Comparison of ENCODE assay signal across 12 mouse cellular contexts in genomic region chr4:118270706-118271105, GRCm38 (mm10). TPM values are rescaled to one million over a fixed set of nuclear protein-coding genes. Genes with fewer than 3 reads are reported as not detected.
DNase-seq lines count a peak whose midpoint lies in the region; ATAC-seq and TF ChIP-seq lines count a peak whose summit lies in the region.
"Had no signal": no experiment of that assay in that cellular context is flagged by ENCODE, and none has a peak within 500 bp of the region (broad histone marks: within the 10 kb centered on the region; RNA-seq: fewer than 3 reads in every experiment).

No protein-coding gene starts in this region.

- H3K9ac ChIP-seq in heart, embryonic 16.5 days (ENCODE audit: low read length): no peak overlapping the region
- no peak overlapping the region for H3K9ac ChIP-seq in heart, embryonic 11.5 days (ENCODE audit: low read depth, low read length)
- H3K9ac ChIP-seq in lung, embryonic 15.5 days: no peak overlapping the region
- no peak overlapping the region for H3K9ac ChIP-seq in MEL (ENCODE audit: control insufficient read depth, low read depth, low read length, poor library complexity, severe bottlenecking)
- no peak overlapping the region for H3K9ac ChIP-seq in hindbrain, embryonic 16.5 days (ENCODE audit: low read depth, low read length)
- H3K9ac ChIP-seq: neural tube, embryonic 12.5 days had no signal

- peaks cover 5% of the 10 kb centered on the region; the same call in 1 of the 2 replicates for H3K9me3 ChIP-seq in heart, embryonic 16.5 days (replicated peaks; ENCODE audit: control insufficient read depth, low read length)
- no peaks in the 10 kb centered on the region for H3K9me3 ChIP-seq in heart, embryonic 11.5 days (replicated peaks; ENCODE audit: control insufficient read depth, low read length)
- no peaks in the 10 kb centered on the region for H3K9me3 ChIP-seq in lung, embryonic 15.5 days
- H3K9me3 ChIP-seq in MEL (replicated peaks; ENCODE audit: insufficient read depth, low read length): no peaks in the 10 kb centered on the region
- no peaks in the 10 kb centered on the region for H3K9me3 ChIP-seq in hindbrain, embryonic 16.5 days (ENCODE audit: control insufficient read depth, low read length)
- H3K9me3 ChIP-seq: neural tube, embryonic 12.5 days had no signal

- TF ChIP-seq RAD21 in MEL (IDR thresholded peaks at IDR 0.05; ENCODE audit: low read depth, low read length): no peak

- no peak for TF ChIP-seq POLR2A in MEL (IDR thresholded peaks at IDR 0.05; ENCODE audit: control insufficient read depth in 1 of 2, insufficient read depth in 1 of 2, low read depth in 1 of 2, low read length in 2 of 2, poor library complexity in 1 of 2)

- no peaks in the 10 kb centered on the region for H3K79me2 ChIP-seq in MEL (ENCODE audit: control insufficient read depth, insufficient read depth, low read length, poor library complexity)

- H3K4me1 ChIP-seq in heart, embryonic 16.5 days (ENCODE audit: control insufficient read depth, insufficient read depth, low read length): peaks cover 57% of the 10 kb centered on the region
- H3K4me1 ChIP-seq in heart, embryonic 11.5 days (ENCODE audit: control insufficient read depth, insufficient read depth, low read length): peaks cover 44% of the 10 kb centered on the region
- H3K4me1 ChIP-seq in lung, embryonic 15.5 days: peaks cover 75% of the 10 kb centered on the region
- no peaks in the 10 kb centered on the region for H3K4me1 ChIP-seq in MEL (ENCODE audit: control insufficient read depth in 1 of 2, insufficient read depth in 2 of 2, low read length in 2 of 2)
- H3K4me1 ChIP-seq in hindbrain, embryonic 16.5 days (ENCODE audit: control insufficient read depth, insufficient read depth, low read depth, low read length): peaks cover 34% of the 10 kb centered on the region

- no peak overlapping the region for H3K4me2 ChIP-seq in heart, embryonic 16.5 days (ENCODE audit: low read depth, low read length)
- no peak overlapping the region for H3K4me2 ChIP-seq in heart, embryonic 11.5 days
- H3K4me2 ChIP-seq in lung, embryonic 15.5 days: no peak overlapping the region
- no peak overlapping the region for H3K4me2 ChIP-seq in hindbrain, embryonic 16.5 days (ENCODE audit: low read length)
- H3K4me2 ChIP-seq: neural tube, embryonic 12.5 days had no signal

- 95% methylated on average over 3 of the region's 3 CpGs for WGBS in heart, embryonic 16.5 days
- 90% methylated on average over 3 of the region's 3 CpGs for WGBS in heart, embryonic 11.5 days (ENCODE audit: insufficient replicate concordance)
- 87% methylated on average over 3 of the region's 3 CpGs for WGBS in lung, embryonic 15.5 days
- WGBS in hindbrain, embryonic 16.5 days: 98% methylated on average over 3 of the region's 3 CpGs

- no peak for ATAC-seq in heart, embryonic 16.5 days (replicated peaks; ENCODE audit: extremely low read depth, insufficient read depth, low FRiP score)
- no peak for ATAC-seq in heart, embryonic 11.5 days (replicated peaks; ENCODE audit: insufficient number of reproducible peaks, low FRiP score, low TSS enrichment)
- ATAC-seq in lung, embryonic 15.5 days (ENCODE audit: borderline replicate concordance, extremely low read depth, low FRiP score, low TSS enrichment): no peak
- no peak for ATAC-seq in hindbrain, embryonic 16.5 days

- peaks cover 9% of the 10 kb centered on the region; the same call in 1 of the 2 replicates for H3K36me3 ChIP-seq in heart, embryonic 16.5 days (ENCODE audit: control insufficient read depth, insufficient read depth)
- H3K36me3 ChIP-seq in heart, embryonic 11.5 days (ENCODE audit: control insufficient read depth, insufficient read depth, low read length): peaks cover 3% of the 10 kb centered on the region; the same call in 1 of the 2 replicates
- peaks cover 30% of the 10 kb centered on the region for H3K36me3 ChIP-seq in lung, embryonic 15.5 days
- no peaks in the 10 kb centered on the region for H3K36me3 ChIP-seq in MEL (ENCODE audit: control insufficient read depth in 1 of 2, insufficient read depth in 2 of 2, low read length in 2 of 2)
- H3K36me3 ChIP-seq in hindbrain, embryonic 16.5 days (ENCODE audit: control insufficient read depth, insufficient read depth, low read length): peaks cover 13% of the 10 kb centered on the region

- no peak overlapping the region for H3K4me3 ChIP-seq in heart, embryonic 16.5 days (ENCODE audit: low read length)
- H3K4me3 ChIP-seq in heart, embryonic 11.5 days (ENCODE audit: low read depth, low read length): no peak overlapping the region
- no peak overlapping the region for H3K4me3 ChIP-seq in lung, embryonic 15.5 days
- H3K4me3 ChIP-seq in MEL (ENCODE audit: control insufficient read depth in 1 of 2, insufficient read depth in 1 of 2, low read depth in 2 of 2, low read length in 2 of 2): no peak overlapping the region
- H3K4me3 ChIP-seq in hindbrain, embryonic 16.5 days (ENCODE audit: low read length): no peak overlapping the region
- H3K4me3 ChIP-seq: neural tube, embryonic 12.5 days had no signal

- no peak for DNase-seq in lung, adult 18-20 months
- peak; percentile 23 for DNase-seq in MEL (ENCODE audit: low read depth, low spot score)
- peak; percentile 34 for DNase-seq in lung, postnatal 36 days
- no peak for DNase-seq in cerebellum, adult 11-12 months
- DNase-seq: adrenal gland, postnatal 25 days; cerebellum, adult 9-11 months; thymus, postnatal 4 days had no signal

- no peak for TF ChIP-seq EP300 in MEL (IDR thresholded peaks at IDR 0.05; ENCODE audit: low read depth in 1 of 2, low read length in 2 of 2)

- no peaks in the 10 kb centered on the region for H3K27me3 ChIP-seq in heart, embryonic 16.5 days (ENCODE audit: control insufficient read depth, insufficient read depth, low read length)
- no peaks in the 10 kb centered on the region for H3K27me3 ChIP-seq in heart, embryonic 11.5 days (ENCODE audit: control insufficient read depth, insufficient read depth, low read length)
- H3K27me3 ChIP-seq in lung, embryonic 15.5 days: no peaks in the 10 kb centered on the region
- peaks cover 0 to 4% of the 10 kb centered on the region in 2 experiments; a peak in 1 of 4 replicates for H3K27me3 ChIP-seq in MEL (ENCODE audit: control insufficient read depth in 1 of 2, insufficient read depth in 2 of 2, low read length in 2 of 2)
- no peaks in the 10 kb centered on the region for H3K27me3 ChIP-seq in hindbrain, embryonic 16.5 days (replicated peaks; ENCODE audit: control insufficient read depth, insufficient read depth, low read length)
- H3K27me3 ChIP-seq: neural tube, embryonic 12.5 days had no signal

- H3K27ac ChIP-seq in heart, embryonic 16.5 days (ENCODE audit: low read length): peak overlapping the region; percentile 84
- no peak overlapping the region for H3K27ac ChIP-seq in heart, embryonic 11.5 days (ENCODE audit: low read depth, low read length)
- peak overlapping the region; percentile 96 for H3K27ac ChIP-seq in lung, embryonic 15.5 days
- no peak overlapping the region for H3K27ac ChIP-seq in MEL (ENCODE audit: control insufficient read depth, low read depth, low read length)
- no peak overlapping the region; the same call in 1 of the 2 replicates for H3K27ac ChIP-seq in hindbrain, embryonic 16.5 days (ENCODE audit: low read depth, low read length)
- H3K27ac ChIP-seq: neural tube, embryonic 12.5 days had no signal

- peak in 2 of 3 experiments; percentile 34 to 41; a peak in 4 of 6 replicates for TF ChIP-seq CTCF in MEL (IDR thresholded peaks at IDR 0.05 in 2 of 3, conservative IDR thresholded peaks at IDR 0.05 in 1 of 3; ENCODE audit: control insufficient read depth in 1 of 3, insufficient read depth in 1 of 3, low read depth in 2 of 3, low read length in 3 of 3, poor library complexity in 1 of 3, severe bottlenecking in 1 of 3)

TF ChIP-seq in MEL, 35 proteins besides CTCF, POLR2A, EP300 and RAD21:
- TF ChIP-seq MYC (IDR thresholded peaks at IDR 0.05; ENCODE audit: low read depth, low read length): no peak
- no peak for TF ChIP-seq UBTF (IDR thresholded peaks at IDR 0.05; ENCODE audit: borderline replicate concordance, insufficient read depth, low read depth, low read length)
- no peak for TF ChIP-seq ZMIZ1 (IDR thresholded peaks at IDR 0.05; ENCODE audit: low read depth, low read length)
- TF ChIP-seq SMC3 (IDR thresholded peaks at IDR 0.05; ENCODE audit: low read depth, low read length): peak; percentile 21; the same call in 1 of the 2 replicates

RNA-seq across cellular contexts. Expression of gene Ptprf, which starts 20.5 kb away (rescaled TPM):
- 22.9 and 27.7 TPM in 2 replicates for polyA plus RNA-seq in heart, embryonic 16.5 days (2015; fragmentation: Nextera tagmentation; extraction: Ambion mirVana)
- polyA plus RNA-seq in heart, embryonic 11.5 days (2014; fragmentation: Nextera tagmentation; extraction: Ambion mirVana): 24.5 and 26.9 TPM in 2 replicates
- polyA plus RNA-seq in lung, embryonic 15.5 days (2015; fragmentation: Nextera tagmentation; extraction: Ambion mirVana): 73.4 and 82.9 TPM in 2 replicates
- 0.04 TPM in 1 of 2 replicates, not detected in the other for total RNA-seq in MEL (2012; rRNA removed)
- not detected for polyA plus RNA-seq in MEL (2012; ENCODE audit: insufficient read depth in 1 of 2, insufficient read length in 2 of 2, low read depth in 1 of 2, low replicate concordance in 2 of 2, missing spikeins in 1 of 2)
- polyA plus RNA-seq in hindbrain, embryonic 16.5 days (2015; fragmentation: Nextera tagmentation; extraction: Ambion mirVana): 71.7 and 88.1 TPM in 2 replicates

Comparison
In these comparisons a context has a peak if more than half of its experiments do, and no peak if none do; other contexts are left out.
1. H3K27ac ChIP-seq: peak in heart, embryonic 16.5 days (single experiment) and lung, embryonic 15.5 days (single experiment); none in heart, embryonic 11.5 days (single experiment), MEL (single experiment) and hindbrain, embryonic 16.5 days (single experiment).
2. DNase-seq: peak in MEL (single experiment) and lung, postnatal 36 days (single experiment); none in lung, adult 18-20 months (0 of 2) and cerebellum, adult 11-12 months (single experiment).
3. RNA of gene Ptprf, which starts 20.5 kb away (polyA plus RNA-seq): 73.4 to 82.9 TPM in lung, embryonic 15.5 days, 71.7 to 88.1 TPM in hindbrain, embryonic 16.5 days, 24.5 to 26.9 TPM in heart, embryonic 11.5 days and 22.9 to 27.7 TPM in heart, embryonic 16.5 days; not detected in MEL; every median in the first group is over 10 times any median in the second.